Mouse (Mus musculus): ENCODE measurements around the gene Saysd1.

The Saysd1 gene

DNA sequence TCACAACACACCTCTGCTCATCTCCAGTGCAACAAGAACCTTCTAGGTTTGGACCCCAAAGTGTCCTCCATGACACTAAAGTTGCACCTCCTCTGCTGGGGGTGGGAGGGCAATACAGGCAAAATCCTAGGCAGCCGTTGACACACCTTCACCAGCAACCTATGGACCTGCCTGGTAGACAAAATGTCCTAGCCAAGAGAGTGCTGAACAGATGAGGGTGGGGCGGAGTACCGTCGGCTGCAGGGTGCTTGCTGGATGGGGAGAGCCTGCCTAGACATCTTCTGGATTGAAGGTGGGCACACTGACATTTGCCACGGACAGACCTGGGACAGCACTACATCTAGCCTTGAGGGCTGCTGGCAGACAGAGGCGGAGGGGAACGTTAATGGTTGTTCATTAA lies 26.1 kb upstream of the Saysd1 start:
- no peak for DNase-seq (ENCODE audit: low read depth, low spot score)

DNA sequence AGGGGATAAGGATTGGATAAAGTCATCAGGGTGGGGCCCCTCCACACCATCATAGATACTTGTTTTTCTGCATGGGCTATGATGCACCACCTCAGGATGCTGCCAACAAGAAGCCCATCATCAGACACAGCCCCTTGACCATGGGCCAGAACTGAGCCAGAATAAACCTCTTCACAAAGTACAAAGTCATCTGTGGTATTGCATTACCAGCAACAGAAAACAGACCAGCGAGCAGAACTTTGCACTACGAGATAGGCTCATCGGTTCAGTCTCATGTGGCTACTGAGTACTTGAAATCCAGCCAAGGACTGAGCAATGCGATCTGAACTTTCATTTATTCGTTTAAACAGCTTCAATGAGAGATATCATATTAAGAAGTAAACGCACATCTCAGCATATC lies 24.4 kb upstream of the Saysd1 start:
- DNase-seq (ENCODE audit: low read depth, low spot score), result no peak

DNA sequence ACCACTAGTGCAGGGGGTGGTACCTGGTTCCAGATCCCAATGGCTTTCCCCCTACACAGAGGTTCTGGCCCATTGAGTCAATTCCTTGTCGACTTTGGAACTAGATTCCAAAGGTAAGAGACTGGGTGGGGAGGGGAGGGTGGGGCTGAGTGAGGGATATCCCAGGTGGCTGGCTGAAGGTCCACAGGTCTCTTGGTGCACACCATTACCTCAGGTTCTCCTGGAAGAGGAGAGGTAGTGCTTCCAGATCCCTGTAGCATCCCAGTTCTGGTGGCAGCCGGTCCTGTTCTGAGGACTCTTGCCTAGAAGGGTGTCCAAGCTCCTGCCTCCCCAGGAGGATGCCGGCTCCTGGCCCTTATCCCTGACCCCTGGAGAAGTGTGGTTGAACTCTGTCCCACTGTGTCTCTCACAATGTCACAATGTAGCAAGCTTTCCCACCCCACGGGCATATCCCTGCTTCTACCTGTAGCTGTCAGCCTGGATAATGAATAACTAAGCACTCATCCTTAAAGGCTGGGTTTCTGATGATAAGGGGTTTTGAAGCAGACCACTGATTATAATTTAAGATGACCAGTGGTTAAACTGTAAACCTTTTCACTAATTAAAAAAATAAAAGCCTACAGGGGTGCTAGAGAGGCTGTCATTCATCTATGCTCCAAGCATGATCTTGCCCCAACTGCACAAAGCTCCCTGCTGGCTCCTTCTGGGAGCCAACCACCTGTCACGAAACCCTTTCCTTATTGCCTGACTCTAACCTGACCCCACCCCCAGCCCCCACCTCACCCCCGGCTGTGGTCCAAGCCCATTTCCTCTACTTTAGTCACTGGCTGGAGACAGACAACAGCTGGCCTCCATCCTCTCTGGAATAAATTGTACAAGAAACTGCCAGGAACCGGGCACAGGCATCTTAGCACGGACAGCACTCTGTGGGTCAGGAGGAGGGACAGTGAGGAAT lies 20.7 kb upstream of the Saysd1 start:
- DNase-seq (ENCODE audit: low read depth, low spot score), result no peak

- no peak for DNase-seq (ENCODE audit: low read depth, low spot score)
Measured at GRCm38 (mm10) chr14:20157595-20157994, 19.3 kb upstream of the Saysd1 start.

GRCm38 (mm10) chr14:20155718-20156117 lies 17.4 kb upstream of the Saysd1 start:
- DNase-seq (ENCODE audit: low read depth, low spot score), result no peak

DNA sequence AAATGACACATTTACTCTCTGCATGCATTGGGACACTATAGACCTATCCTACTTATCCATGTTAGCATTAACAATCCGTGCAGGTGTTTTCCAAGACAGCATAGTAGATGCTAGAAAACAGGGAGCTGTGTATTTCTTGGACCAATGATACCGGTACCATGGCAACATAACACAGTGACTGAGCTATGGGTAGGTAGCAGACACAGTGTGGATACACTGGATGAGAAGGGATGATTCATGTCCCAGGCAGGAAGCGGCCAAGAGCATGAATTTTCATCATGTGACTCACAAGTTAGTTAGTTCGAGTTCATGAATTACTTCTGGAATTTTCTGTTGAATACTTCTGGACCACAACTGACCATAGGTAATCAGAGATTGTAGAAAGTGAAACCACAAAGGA lies 16.6 kb upstream of the Saysd1 start:
- no peak for DNase-seq (ENCODE audit: low read depth, low spot score)

DNA sequence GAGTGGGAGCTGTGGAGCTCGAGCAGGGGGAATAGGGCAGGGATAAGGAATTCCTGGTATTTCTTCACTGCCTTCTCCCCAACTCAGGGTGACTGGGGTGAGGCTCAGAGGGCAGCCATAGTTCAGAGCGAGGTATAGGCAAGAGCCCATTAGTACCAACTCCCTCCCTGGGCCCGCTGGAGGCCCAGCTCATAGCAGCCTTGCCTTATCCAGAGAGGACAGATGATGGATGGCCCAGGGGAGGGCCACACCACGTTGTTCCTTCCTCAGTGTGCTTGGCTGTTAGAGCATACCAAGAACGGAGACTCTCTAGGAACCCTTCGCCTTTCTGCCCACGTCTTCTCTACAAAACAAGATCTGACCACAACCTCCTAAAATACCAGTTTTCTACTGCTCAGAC lies 15.9 kb upstream of the Saysd1 start:
- no peak for DNase-seq (ENCODE audit: low read depth, low spot score)

DNA sequence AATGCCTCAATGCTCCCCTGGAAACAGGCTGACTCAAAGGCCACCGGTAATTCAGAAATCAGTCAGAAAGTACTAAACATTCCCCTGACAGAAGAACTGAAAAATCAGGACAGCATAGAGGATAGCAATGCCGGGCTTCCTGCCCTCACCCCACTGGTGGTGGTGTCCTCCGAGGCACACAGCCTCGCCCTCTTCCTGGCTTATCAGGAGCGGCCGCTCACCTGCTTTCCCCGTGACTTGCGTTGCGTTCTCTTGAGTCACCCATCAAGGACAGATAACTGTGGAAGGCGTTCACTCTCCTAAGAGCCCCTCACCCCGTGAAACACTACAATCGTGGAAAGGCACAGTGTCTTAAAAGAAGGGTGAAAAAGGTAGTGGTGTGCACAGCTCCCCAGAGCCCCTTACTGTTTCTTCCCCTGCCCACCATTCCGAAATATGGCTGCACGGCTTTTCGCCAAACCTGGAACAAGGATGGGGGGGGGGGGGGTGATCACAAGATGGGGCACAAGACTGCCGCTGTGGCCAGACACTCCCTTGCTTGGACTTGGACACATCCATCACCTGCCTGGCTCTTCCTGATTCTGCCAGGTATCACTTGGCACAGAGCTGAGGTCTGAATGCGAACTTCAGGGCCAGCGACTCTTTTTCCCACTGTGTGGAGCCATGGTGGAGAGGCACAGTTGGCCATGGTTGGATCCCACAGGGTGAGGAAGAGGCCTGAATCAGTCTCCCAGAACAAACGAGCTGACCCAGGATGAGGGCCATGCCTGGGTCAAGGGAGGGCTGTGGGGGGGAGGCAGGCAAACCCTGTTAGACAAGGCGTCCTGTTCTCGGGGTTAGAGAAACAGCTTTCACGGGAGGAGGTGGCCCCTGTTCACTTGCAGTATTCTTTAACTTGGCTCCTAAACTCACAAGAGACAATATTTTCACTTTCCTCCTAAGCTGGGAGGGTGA lies 11.1 kb upstream of the Saysd1 start:
- DNase-seq (ENCODE audit: low read depth, low spot score), result no peak

GRCm38 (mm10) chr14:20148514-20148913 lies 10.2 kb upstream of the Saysd1 start:
- DNase-seq (ENCODE audit: low read depth, low spot score), result no peak

DNA sequence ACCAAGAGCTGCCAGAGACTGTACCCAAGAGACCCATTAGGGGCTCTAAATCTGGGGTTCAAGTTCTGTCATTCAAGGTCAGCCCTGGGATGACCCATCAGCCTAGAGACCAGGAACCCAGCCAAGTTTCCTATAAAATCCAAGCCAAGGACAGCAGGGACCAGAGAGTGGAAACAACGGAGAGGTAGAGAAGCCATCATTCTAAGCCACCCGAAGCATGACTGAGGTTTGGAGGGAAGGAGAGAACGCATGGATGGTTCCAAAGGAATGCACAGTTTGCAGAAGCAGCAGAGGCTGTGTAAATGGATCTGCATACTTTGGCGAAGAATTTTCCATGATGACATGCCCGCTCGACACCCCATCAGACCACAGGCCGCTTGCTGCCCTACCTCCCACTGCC lies 9.5 kb upstream of the Saysd1 start:
- no peak for DNase-seq (ENCODE audit: low read depth, low spot score)

GRCm38 (mm10) chr14:20144093-20144492 lies 5.8 kb upstream of the Saysd1 start:
- DNase-seq (ENCODE audit: low read depth, low spot score), result no peak

- no peak for DNase-seq (ENCODE audit: low read depth, low spot score)
Measured at GRCm38 (mm10) chr14:20134965-20135671, 3.2 kb downstream of the Saysd1 start.

- no peak for DNase-seq (ENCODE audit: low read depth, low spot score)
Measured at GRCm38 (mm10) chr14:20128162-20128561, 10.2 kb downstream of the Saysd1 start.

DNA sequence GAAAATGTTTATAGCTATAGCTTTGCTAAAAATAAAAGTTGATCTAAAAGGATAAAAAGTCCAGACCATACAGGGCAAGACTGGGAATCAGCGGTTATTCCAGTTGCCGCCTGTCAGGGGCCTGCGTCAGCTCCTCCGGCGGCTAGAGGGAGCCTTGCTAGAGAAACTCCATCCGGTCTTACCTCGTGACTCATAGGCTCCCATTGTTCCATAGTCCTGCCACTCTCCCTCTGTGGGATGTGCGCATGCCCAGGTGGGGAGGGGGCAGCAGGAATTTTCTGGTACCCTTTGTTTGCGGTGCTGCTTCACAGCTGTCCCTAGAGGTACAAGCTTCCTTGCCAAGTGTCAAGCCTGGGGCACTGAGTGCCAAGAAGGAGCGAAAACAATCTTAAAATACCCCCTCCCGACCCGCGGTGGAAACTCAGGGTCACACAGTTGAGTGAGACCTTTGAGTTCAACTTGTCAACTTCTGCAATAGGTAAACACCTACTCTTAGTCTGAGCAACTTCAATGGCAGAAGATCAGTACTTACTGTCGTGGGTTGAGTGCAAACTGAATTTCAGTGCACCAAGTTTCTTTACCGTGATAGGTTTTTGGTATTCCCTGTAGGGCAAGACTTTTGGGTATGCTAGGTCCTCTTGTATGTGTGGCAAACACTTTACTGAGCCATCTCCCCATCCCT lies 10.8 kb downstream of the Saysd1 start:
- DNase-seq (ENCODE audit: low read depth, low spot score), result no peak

- DNase-seq (ENCODE audit: low read depth, low spot score), result peak; percentile 77
Measured at GRCm38 (mm10) chr14:20120868-20121267, 17.5 kb downstream of the Saysd1 start.

DNA sequence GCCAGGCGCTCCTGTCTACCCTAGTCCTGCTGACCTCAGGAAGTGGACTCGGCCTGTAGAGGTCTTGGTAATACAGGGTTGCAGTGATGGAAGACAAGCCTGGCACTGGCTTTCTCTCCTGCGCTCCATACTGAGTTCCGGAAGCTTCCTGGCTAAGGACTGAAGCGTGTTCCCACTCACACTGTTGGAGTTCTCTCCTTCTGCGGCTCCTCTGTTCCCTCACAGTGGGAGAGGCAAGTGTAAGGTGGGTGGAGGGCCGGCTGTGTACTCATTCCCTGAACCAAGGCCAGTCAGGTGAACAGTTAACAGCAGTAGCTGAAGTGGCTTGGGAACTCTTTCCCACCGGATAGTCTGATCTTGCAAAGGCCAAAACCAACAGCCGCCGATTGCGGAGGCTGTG lies 18.3 kb downstream of the Saysd1 start:
- no peak for DNase-seq (ENCODE audit: low read depth, low spot score)

GRCm38 (mm10) chr14:20116149-20116605 lies 22.2 kb downstream of the Saysd1 start:
- DNase-seq (ENCODE audit: low read depth, low spot score), result no peak

DNA sequence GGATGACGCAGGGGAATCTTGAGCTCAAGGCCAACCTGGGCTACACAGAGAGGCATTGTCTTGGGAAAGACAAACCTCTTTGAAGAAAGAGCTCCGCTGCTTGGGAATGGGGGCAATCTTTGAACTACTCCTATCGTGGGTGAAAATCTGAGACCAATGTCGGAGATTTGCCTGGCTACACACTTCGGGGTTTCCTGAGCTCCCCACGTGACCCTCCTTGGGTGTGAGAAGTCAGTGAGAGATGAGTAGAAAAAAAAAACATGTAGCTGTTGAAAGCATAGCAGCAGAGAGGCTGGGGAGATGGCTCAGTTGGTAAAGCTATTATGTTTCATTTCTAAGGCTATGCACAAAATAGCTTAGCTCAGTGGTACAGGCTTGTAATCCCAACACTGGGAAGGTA lies 23.4 kb downstream of the Saysd1 start:
- DNase-seq (ENCODE audit: low read depth, low spot score), result no peak

- DNase-seq (ENCODE audit: low read depth, low spot score), result peak; percentile 73
Measured at GRCm38 (mm10) chr14:20113964-20114363, 24.4 kb downstream of the Saysd1 start.

- DNase-seq (ENCODE audit: low read depth, low spot score), result no peak
Measured at GRCm38 (mm10) chr14:20113189-20113961, 25.0 kb downstream of the Saysd1 start.
